ENCODE assay signal across 8 mouse cellular contexts in genomic region chr13:32866484-32866883, GRCm38 (mm10). TPM values are rescaled to one million over a fixed set of nuclear protein-coding genes. Genes with fewer than 3 reads are reported as not detected.
DNase-seq lines count a peak whose midpoint lies in the region; ATAC-seq and TF ChIP-seq lines count a peak whose summit lies in the region.

No protein-coding gene starts in this region.

- H3K9ac ChIP-seq in limb, embryonic 11.5 days (ENCODE audit: low read length): no peak overlapping the region
- H3K9ac ChIP-seq in stomach, embryonic 16.5 days (ENCODE audit: low read length): no peak overlapping the region

- ATAC-seq in limb, embryonic 11.5 days (ENCODE audit: insufficient number of reproducible peaks, low FRiP score, low TSS enrichment, low read depth): no peak
- ATAC-seq in stomach, embryonic 16.5 days (ENCODE audit: insufficient read depth, low FRiP score): 0 out of 2 replicates have a peak, but pooled peaks have one; percentile 40

- no peak overlapping the region for H3K4me3 ChIP-seq in cortical plate, adult 2 months (ENCODE audit: insufficient read depth, low read length)
- H3K4me3 ChIP-seq in limb, embryonic 11.5 days (ENCODE audit: low read depth, low read length): no peak overlapping the region
- no peak overlapping the region for H3K4me3 ChIP-seq in stomach, embryonic 16.5 days (replicated peaks; ENCODE audit: low read length)

- no peak for TF ChIP-seq POLR2A in cortical plate, adult 2 months (IDR thresholded peaks at IDR 0.05; ENCODE audit: extremely low read depth, insufficient read depth, low read length)

- H3K9me3 ChIP-seq in limb, embryonic 11.5 days (ENCODE audit: control insufficient read depth, low read length): no peaks in the 10 kb centered on the region
- H3K9me3 ChIP-seq in stomach, embryonic 16.5 days (replicated peaks; ENCODE audit: control insufficient read depth, low read length): no peaks in the 10 kb centered on the region

- H3K36me3 ChIP-seq in limb, embryonic 11.5 days (ENCODE audit: control insufficient read depth, insufficient read depth, low read length): no peaks in the 10 kb centered on the region
- no peaks in the 10 kb centered on the region for H3K36me3 ChIP-seq in stomach, embryonic 16.5 days (ENCODE audit: control insufficient read depth, insufficient read depth, low read length)

- H3K4me2 ChIP-seq in limb, embryonic 11.5 days (ENCODE audit: low read depth, severe bottlenecking): no peak overlapping the region
- no peak overlapping the region for H3K4me2 ChIP-seq in stomach, embryonic 16.5 days (ENCODE audit: low read depth, low read length)

- H3K4me1 ChIP-seq in cortical plate, adult 2 months (ENCODE audit: control insufficient read depth, insufficient read depth, low read length): no peaks in the 10 kb centered on the region
- no peaks in the 10 kb centered on the region for H3K4me1 ChIP-seq in limb, embryonic 11.5 days (ENCODE audit: control insufficient read depth, insufficient read depth, low read length)
- H3K4me1 ChIP-seq in stomach, embryonic 16.5 days (ENCODE audit: control insufficient read depth, insufficient read depth, low read length): peaks cover 3% of the 10 kb centered on the region; the same call in 1 of the 2 replicates

- peak; percentile 88 for TF ChIP-seq CTCF in cortical plate, adult 2 months (IDR thresholded peaks at IDR 0.05; ENCODE audit: extremely low read depth, insufficient read depth, low read length)

- H3K27ac ChIP-seq in cortical plate, adult 2 months (ENCODE audit: insufficient read depth, low read length): no peak overlapping the region
- H3K27ac ChIP-seq in limb, embryonic 11.5 days (replicated peaks; ENCODE audit: low read depth, low read length): no peak overlapping the region
- no peak overlapping the region for H3K27ac ChIP-seq in stomach, embryonic 16.5 days (ENCODE audit: low read length)

- no peaks in the 10 kb centered on the region for H3K27me3 ChIP-seq in limb, embryonic 11.5 days (ENCODE audit: control insufficient read depth, insufficient read depth, low read length)
- no peaks in the 10 kb centered on the region for H3K27me3 ChIP-seq in stomach, embryonic 16.5 days (ENCODE audit: control insufficient read depth, insufficient read depth, low read length)

- 7% methylated on average over 9 of the region's 9 CpGs for WGBS in limb, embryonic 11.5 days
- WGBS in stomach, embryonic 16.5 days: 4% methylated on average over 9 of the region's 9 CpGs

- DNase-seq in ovary, adult 18-20 months (ENCODE audit: low spot score): peak; percentile 36
- DNase-seq in ovary, postnatal 10 days (ENCODE audit: low spot score): no peak
- DNase-seq in gastrocnemius, postnatal 25 days: peak; percentile 51
- DNase-seq in kidney, adult 9 months: peak; percentile 71
- peak; percentile 79 for DNase-seq in limb, embryonic 11.5 days (ENCODE audit: low spot score)
- peak; percentile 42 to 74 for DNase-seq in natural killer cell, adult 2 months (ENCODE audit: low spot score in 2 of 2)

RNA-seq across cellular contexts. Expression of gene Serpinb1a, which starts 15.5 kb away (rescaled TPM):
- polyA plus RNA-seq in cortical plate, adult 2 months (2012; rRNA removed): 11.0 and 15.1 TPM in 2 replicates
- 1 to 10 TPM; 5.4 to 7.8 TPM for total RNA-seq in gastrocnemius, postnatal 25 days (2021)
- polyA plus RNA-seq in limb, embryonic 11.5 days (2014; fragmentation: Nextera tagmentation; extraction: Ambion mirVana): 1.5 and 2.5 TPM in 2 replicates
- polyA plus RNA-seq in stomach, embryonic 16.5 days (2015; fragmentation: Nextera tagmentation; extraction: Ambion mirVana): 93.0 and 101 TPM in 2 replicates

RNA-seq across cellular contexts. Expression of gene Serpinb1c, which starts 31.5 kb away (rescaled TPM):
- not detected in 2 replicates for polyA plus RNA-seq in cortical plate, adult 2 months (2012; rRNA removed)
- total RNA-seq in gastrocnemius, postnatal 25 days (2021): 1 to 10 TPM; 2.7 to 4.1 TPM
- not detected in 2 replicates for polyA plus RNA-seq in limb, embryonic 11.5 days (2014; fragmentation: Nextera tagmentation; extraction: Ambion mirVana)
- not detected in 2 replicates for polyA plus RNA-seq in stomach, embryonic 16.5 days (2015; fragmentation: Nextera tagmentation; extraction: Ambion mirVana)
